Mouse (Mus musculus): Measurements from ENCODE around the gene Gm21974. TPM values are rescaled to one million over a fixed set of nuclear protein-coding genes. Genes with fewer than 3 reads are reported as not detected.
A peak's percentile ranks its signal among the peaks of the same experiment; 100 is the strongest.
"Not testable (repeated sequence)": the region's sequence is repeated elsewhere in the genome, so short reads cannot be mapped to it uniquely, and the experiment has no call there.

The Gm21974 gene
- total and polyA plus RNA-seq, 2 experiments from 2014 or later, result not detected

GRCm38 (mm10) chr7:127858258-127858657 lies 37.0 kb downstream of the Gm21974 start:
- WGBS, result 93% methylated on average over 6 of the region's 6 CpGs

GRCm38 (mm10) chr7:127850906-127851305 lies 44.3 kb downstream of the Gm21974 start:
- H3K4me2 ChIP-seq (ENCODE audit: low read depth, low read length), result no peak overlapping the region
- ATAC-seq, result no peak
- peaks cover 11% of the 10 kb centered on the region; the same call in 1 of the 2 replicates for H3K36me3 ChIP-seq (ENCODE audit: insufficient read depth, low read length)
- H3K4me1 ChIP-seq (ENCODE audit: insufficient read depth, low read length), result no peaks in the 10 kb centered on the region
- H3K9me3 ChIP-seq (ENCODE audit: low read length), result no peaks in the 10 kb centered on the region
- H3K4me3 ChIP-seq (ENCODE audit: low read length), result no peak overlapping the region
- TF ChIP-seq CTCF (IDR thresholded peaks at IDR 0.05; ENCODE audit: low read depth), result no peak
- H3K27ac ChIP-seq, result no peak overlapping the region
- no peak for DNase-seq (ENCODE audit: low spot score)
- H3K27me3 ChIP-seq (ENCODE audit: insufficient read depth, low read length), result no peaks in the 10 kb centered on the region
- no peak overlapping the region for H3K9ac ChIP-seq (replicated peaks; ENCODE audit: low read length)
- 75% methylated on average over 5 of the region's 5 CpGs for WGBS

More at GRCm38 (mm10) chr7:127858258-127858657, 37.0 kb downstream of the Gm21974 start:
- H3K36me3 ChIP-seq (ENCODE audit: insufficient read depth, low read length), result no peaks in the 10 kb centered on the region
- no peaks in the 10 kb centered on the region for H3K4me1 ChIP-seq (ENCODE audit: insufficient read depth, low read length)
- DNase-seq (ENCODE audit: low spot score) (no peak), ATAC-seq (no peak)
- no peaks in the 10 kb centered on the region for H3K27me3 ChIP-seq (ENCODE audit: insufficient read depth, low read length)
- no peak overlapping the region for H3K4me2 ChIP-seq (ENCODE audit: low read depth, low read length)
- no peak for TF ChIP-seq CTCF (IDR thresholded peaks at IDR 0.05; ENCODE audit: low read depth)
- no peak overlapping the region for H3K27ac ChIP-seq
- no peak overlapping the region for H3K9ac ChIP-seq (replicated peaks; ENCODE audit: low read length)
- no peaks in the 10 kb centered on the region for H3K9me3 ChIP-seq (ENCODE audit: low read length)
- H3K4me3 ChIP-seq (ENCODE audit: low read length), result no peak overlapping the region

- no peak overlapping the region for H3K4me2 ChIP-seq (ENCODE audit: low read depth, low read length)
- TF ChIP-seq CTCF (IDR thresholded peaks at IDR 0.05; ENCODE audit: low read depth), result no peak
- no peaks in the 10 kb centered on the region for H3K27me3 ChIP-seq (ENCODE audit: insufficient read depth, low read length)
- H3K9ac ChIP-seq (replicated peaks; ENCODE audit: low read length), result no peak overlapping the region
- no peak overlapping the region for H3K27ac ChIP-seq
- DNase-seq (ENCODE audit: low spot score) (no peak), ATAC-seq (no peak)
- no peaks in the 10 kb centered on the region for H3K4me1 ChIP-seq (ENCODE audit: insufficient read depth, low read length)
- WGBS, result 74% methylated on average over 6 of the region's 6 CpGs
- H3K36me3 ChIP-seq (ENCODE audit: insufficient read depth, low read length), result peaks cover 11% of the 10 kb centered on the region; the same call in 1 of the 2 replicates
- H3K9me3 ChIP-seq (ENCODE audit: low read length), result no peaks in the 10 kb centered on the region
- no peak overlapping the region for H3K4me3 ChIP-seq (ENCODE audit: low read length)
Measured at GRCm38 (mm10) chr7:127849973-127850875, 45.0 kb downstream of the Gm21974 start.

GRCm38 (mm10) chr7:127842001-127842718 lies 53.1 kb downstream of the Gm21974 start:
- peak overlapping the region; percentile 96 for H3K4me2 ChIP-seq (ENCODE audit: low read depth, low read length)
- peak; percentile 86 for DNase-seq (ENCODE audit: low spot score)
- no peaks in the 10 kb centered on the region for H3K9me3 ChIP-seq (ENCODE audit: low read length)
- whole genome bisulfite sequencing, result under 1% methylated on average over 40 of the region's 40 CpGs
- peak overlapping the region; percentile 81 for H3K4me3 ChIP-seq (ENCODE audit: low read length)
- H3K27me3 ChIP-seq (ENCODE audit: insufficient read depth, low read length), result no peaks in the 10 kb centered on the region
- H3K27ac ChIP-seq, result peak overlapping the region; percentile 95
- peak; percentile 28; the same call in 1 of the 2 replicates for ATAC-seq
- H3K4me1 ChIP-seq (ENCODE audit: insufficient read depth, low read length), result no peaks in the 10 kb centered on the region
- peaks cover 13% of the 10 kb centered on the region; the same call in 1 of the 2 replicates for H3K36me3 ChIP-seq (ENCODE audit: insufficient read depth, low read length)
- no peak for TF ChIP-seq CTCF (IDR thresholded peaks at IDR 0.05; ENCODE audit: low read depth)
- peak overlapping the region; percentile 68 for H3K9ac ChIP-seq (replicated peaks; ENCODE audit: low read length)

DNA sequence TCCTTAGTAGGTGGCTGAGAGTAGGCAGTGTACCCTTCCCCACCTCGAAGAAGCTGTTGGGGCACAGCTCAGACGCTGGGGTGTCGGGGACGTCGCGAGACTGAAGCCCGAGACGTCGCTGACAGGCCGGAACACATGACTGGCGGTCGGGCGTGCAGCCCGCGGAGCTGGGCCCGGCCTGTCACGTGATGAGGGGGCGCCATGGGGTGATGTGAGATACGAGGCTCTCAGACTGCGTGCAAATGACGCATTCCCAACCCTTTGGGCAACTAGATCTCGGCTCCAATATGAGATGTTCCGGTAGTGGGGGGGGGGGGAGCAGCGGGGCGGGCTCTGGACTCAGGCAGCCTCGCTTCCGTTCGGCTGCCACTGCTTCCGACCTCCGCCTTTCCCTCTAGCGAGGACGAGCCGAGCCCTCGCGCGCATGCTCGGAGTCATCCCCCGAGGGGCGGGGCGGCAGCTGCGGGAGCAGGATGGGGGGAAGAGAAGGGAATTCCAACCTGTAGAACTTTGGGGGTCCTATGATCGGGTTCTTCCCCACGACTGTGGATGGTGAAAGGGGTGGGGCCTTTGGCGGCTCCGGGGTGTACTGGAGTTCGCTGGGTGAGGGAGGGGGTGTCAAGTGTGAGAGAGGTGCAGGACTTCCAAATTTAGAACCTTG lies 53.8 kb downstream of the Gm21974 start:
- H3K4me3 ChIP-seq (ENCODE audit: low read length), result peak overlapping the region; percentile 81
- H3K27ac ChIP-seq, result peak overlapping the region; percentile 95
- H3K27me3 ChIP-seq (ENCODE audit: insufficient read depth, low read length), result no peaks in the 10 kb centered on the region
- TF ChIP-seq CTCF (IDR thresholded peaks at IDR 0.05; ENCODE audit: low read depth), result 0 out of 2 replicates have a peak, but pooled peaks have one; percentile 10
- H3K9me3 ChIP-seq (ENCODE audit: low read length), result no peaks in the 10 kb centered on the region
- H3K4me1 ChIP-seq (ENCODE audit: insufficient read depth, low read length), result no peaks in the 10 kb centered on the region
- DNase-seq (ENCODE audit: low spot score), result peak; percentile 98
- peak; percentile 98 for ATAC-seq
- H3K36me3 ChIP-seq (ENCODE audit: insufficient read depth, low read length), result peaks cover 13% of the 10 kb centered on the region; the same call in 1 of the 2 replicates
- under 1% methylated on average over 44 of the region's 46 CpGs for WGBS
- H3K9ac ChIP-seq (replicated peaks; ENCODE audit: low read length), result peak overlapping the region; percentile 68
- peak overlapping the region; percentile 96 for H3K4me2 ChIP-seq (ENCODE audit: low read depth, low read length)

GRCm38 (mm10) chr7:127840886-127841285 lies 54.4 kb downstream of the Gm21974 start:
- DNase-seq (ENCODE audit: low spot score), result peak; percentile 52
- ATAC-seq, result peak; percentile 31

GRCm38 (mm10) chr7:127840031-127840430 lies 55.2 kb downstream of the Gm21974 start:
- H3K4me3 ChIP-seq (ENCODE audit: low read length); ATAC-seq; H3K9ac ChIP-seq (replicated peaks; ENCODE audit: low read length); H3K27me3 ChIP-seq (ENCODE audit: insufficient read depth, low read length); DNase-seq (ENCODE audit: low spot score); H3K4me1 ChIP-seq (ENCODE audit: insufficient read depth, low read length); H3K9me3 ChIP-seq (ENCODE audit: low read length): not testable (repeated sequence)
- H3K4me2 ChIP-seq (ENCODE audit: low read depth, low read length), result 0 out of 2 replicates have a peak overlapping the region, but pooled peaks have one; percentile 96
- WGBS, result 78% methylated on average over 2 of the region's 2 CpGs
- H3K36me3 ChIP-seq (ENCODE audit: insufficient read depth, low read length), result 0 out of 2 replicates have a peak, but pooled peaks cover 13% of the 10 kb centered on the region
- peak overlapping the region; percentile 95 for H3K27ac ChIP-seq

More at GRCm38 (mm10) chr7:127840886-127841285, 54.4 kb downstream of the Gm21974 start:
- H3K36me3 ChIP-seq (ENCODE audit: insufficient read depth, low read length), result 0 out of 2 replicates have a peak, but pooled peaks cover 13% of the 10 kb centered on the region
- H3K9me3 ChIP-seq (ENCODE audit: low read length), result no peaks in the 10 kb centered on the region
- TF ChIP-seq CTCF (IDR thresholded peaks at IDR 0.05; ENCODE audit: low read depth), result no peak
- no peaks in the 10 kb centered on the region for H3K4me1 ChIP-seq (ENCODE audit: insufficient read depth, low read length)
- H3K4me2 ChIP-seq (ENCODE audit: low read depth, low read length), result peak overlapping the region; percentile 96
- peak overlapping the region; percentile 95 for H3K27ac ChIP-seq
- H3K9ac ChIP-seq (replicated peaks; ENCODE audit: low read length), result peak overlapping the region; percentile 68
- 3% methylated on average over 15 of the region's 15 CpGs for WGBS
- no peaks in the 10 kb centered on the region for H3K27me3 ChIP-seq (ENCODE audit: insufficient read depth, low read length)
- H3K4me3 ChIP-seq (ENCODE audit: low read length), result peak overlapping the region; percentile 81

- WGBS, result 79% methylated on average over 4 of the region's 4 CpGs
- not testable (repeated sequence) for H3K4me1 ChIP-seq (ENCODE audit: insufficient read depth, low read length); H3K4me2 ChIP-seq (ENCODE audit: low read depth, low read length); H3K4me3 ChIP-seq (ENCODE audit: low read length); H3K36me3 ChIP-seq (ENCODE audit: insufficient read depth, low read length); H3K9ac ChIP-seq (replicated peaks; ENCODE audit: low read length); ATAC-seq; H3K9me3 ChIP-seq (ENCODE audit: low read length); H3K27me3 ChIP-seq (ENCODE audit: insufficient read depth, low read length); DNase-seq (ENCODE audit: low spot score); H3K27ac ChIP-seq
Measured at GRCm38 (mm10) chr7:127837878-127838277, 57.4 kb downstream of the Gm21974 start.
